Comparison of ENCODE assay signal across 17 mouse cellular contexts in the genomic region with DNA sequence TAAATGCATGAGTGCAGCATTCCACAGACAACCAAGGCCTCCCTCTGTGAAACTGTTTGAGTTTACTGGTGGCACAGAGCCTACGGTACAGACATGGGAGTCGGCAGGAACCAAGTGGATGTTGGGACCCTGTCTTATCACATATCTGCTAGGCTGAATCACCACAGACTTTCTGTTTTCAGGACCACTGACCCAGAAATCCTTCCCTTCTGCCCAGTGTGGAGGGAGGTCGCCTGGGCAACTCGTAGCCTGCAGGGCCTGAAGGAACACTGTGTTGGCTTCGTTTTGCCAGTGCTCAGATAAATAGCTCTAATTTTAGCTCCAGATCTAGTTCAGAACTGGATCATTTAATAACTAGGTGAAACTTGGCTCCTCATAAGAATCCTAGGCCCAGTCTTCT. TPM values are rescaled to one million over a fixed set of nuclear protein-coding genes. Genes with fewer than 3 reads are reported as not detected.
DNase-seq lines count a peak whose midpoint lies in the region; ATAC-seq and TF ChIP-seq lines count a peak whose summit lies in the region.
"Had no signal": no experiment of that assay in that cellular context is flagged by ENCODE, and none has a peak within 500 bp of the region (broad histone marks: within the 10 kb centered on the region; RNA-seq: fewer than 3 reads in every experiment).

No protein-coding gene starts in this region.

- H3K9ac ChIP-seq in heart, adult 2 months (ENCODE audit: low read depth, low read length) = 0 out of 2 replicates have a peak overlapping the region, but pooled peaks have one; percentile 18
- peak overlapping the region; percentile 31; the same call in 1 of the 2 replicates for H3K9ac ChIP-seq in kidney, embryonic 16.5 days (replicated peaks; ENCODE audit: low read length)
- H3K9ac ChIP-seq in heart, embryonic 13.5 days = peak overlapping the region; percentile 65
- H3K9ac ChIP-seq: embryonic facial prominence, embryonic 15.5 days; forebrain, embryonic 12.5 days; hindbrain, embryonic 14.5 days; limb, embryonic 12.5 days; liver, embryonic 14.5 days; midbrain, embryonic 12.5 days had no signal

- DNase-seq in heart, adult 2 months = no peak
- DNase-seq in heart, postnatal 25 days (ENCODE audit: low spot score) = no peak
- DNase-seq in kidney, adult 18-20 months = no peak
- DNase-seq in retina, embryonic 14.5 days (ENCODE audit: low spot score) = peak; percentile 53
- no peak for DNase-seq in left cerebral cortex, adult 2 months (ENCODE audit: extremely low spot score in 1 of 2, low spot score in 2 of 2)
- DNase-seq: cerebellum, adult 11-12 months; kidney, postnatal 14 days; lung, postnatal 14 days; right cerebral cortex, postnatal 14 days had no signal

- ATAC-seq in kidney, embryonic 16.5 days (ENCODE audit: low FRiP score, low TSS enrichment) = peak; percentile 58; the same call in 1 of the 2 replicates
- ATAC-seq in heart, embryonic 13.5 days (ENCODE audit: extremely low read depth, insufficient number of reproducible peaks, low FRiP score, low TSS enrichment) = no peak

- no peaks in the 10 kb centered on the region; the same call in 1 of the 2 replicates for H3K36me3 ChIP-seq in heart, adult 2 months (ENCODE audit: control insufficient read depth, insufficient read depth, low read length)
- H3K36me3 ChIP-seq in kidney, embryonic 16.5 days (ENCODE audit: insufficient read depth, low read length) = no peaks in the 10 kb centered on the region
- H3K36me3 ChIP-seq in heart, embryonic 13.5 days = no peaks in the 10 kb centered on the region
- H3K36me3 ChIP-seq: embryonic facial prominence, embryonic 15.5 days; forebrain, embryonic 12.5 days; limb, embryonic 12.5 days; midbrain, embryonic 12.5 days had no signal

- TF ChIP-seq EP300 in heart, adult 2 months (IDR thresholded peaks at IDR 0.05; ENCODE audit: insufficient read depth, low read depth, low read length) = 0 out of 2 replicates have a peak, but pooled peaks have one; percentile 45

- no peak overlapping the region for H3K4me2 ChIP-seq in kidney, embryonic 16.5 days (replicated peaks; ENCODE audit: low read depth, low read length)
- peak overlapping the region; percentile 35 for H3K4me2 ChIP-seq in heart, embryonic 13.5 days
- H3K4me2 ChIP-seq: embryonic facial prominence, embryonic 15.5 days; forebrain, embryonic 12.5 days; hindbrain, embryonic 14.5 days; limb, embryonic 12.5 days; midbrain, embryonic 12.5 days had no signal

- peaks cover 8% of the 10 kb centered on the region for H3K4me1 ChIP-seq in heart, adult 2 months (ENCODE audit: control insufficient read depth, insufficient read depth, low read length)
- peaks cover 23% of the 10 kb centered on the region for H3K4me1 ChIP-seq in kidney, embryonic 16.5 days (ENCODE audit: insufficient read depth, low read length)
- peaks cover 42% of the 10 kb centered on the region for H3K4me1 ChIP-seq in heart, embryonic 13.5 days
- H3K4me1 ChIP-seq: midbrain, embryonic 12.5 days had no signal

- no peaks in the 10 kb centered on the region for H3K27me3 ChIP-seq in heart, adult 2 months (ENCODE audit: control insufficient read depth, insufficient read depth, low read length)
- no peaks in the 10 kb centered on the region for H3K27me3 ChIP-seq in kidney, embryonic 16.5 days (ENCODE audit: insufficient read depth, low read length)
- no peaks in the 10 kb centered on the region for H3K27me3 ChIP-seq in heart, embryonic 13.5 days (replicated peaks)
- H3K27me3 ChIP-seq: embryonic facial prominence, embryonic 15.5 days; limb, embryonic 12.5 days; midbrain, embryonic 12.5 days had no signal

- no peaks in the 10 kb centered on the region for H3K9me3 ChIP-seq in kidney, embryonic 16.5 days (ENCODE audit: low read length)
- no peaks in the 10 kb centered on the region for H3K9me3 ChIP-seq in heart, embryonic 13.5 days
- H3K9me3 ChIP-seq: embryonic facial prominence, embryonic 15.5 days; forebrain, embryonic 12.5 days; limb, embryonic 12.5 days; midbrain, embryonic 12.5 days had no signal

- no peak overlapping the region for H3K4me3 ChIP-seq in heart, adult 2 months
- H3K4me3 ChIP-seq in kidney, embryonic 16.5 days (ENCODE audit: low read length) = no peak overlapping the region
- H3K4me3 ChIP-seq in heart, embryonic 13.5 days = no peak overlapping the region
- no peak overlapping the region for H3K4me3 ChIP-seq in left cerebral cortex, adult 2 months
- H3K4me3 ChIP-seq: embryonic facial prominence, embryonic 15.5 days; forebrain, embryonic 12.5 days; limb, embryonic 12.5 days; midbrain, embryonic 12.5 days had no signal

- intact Hi-C loops in heart, adult 2 months (cut with DNase I) = no loop called here
- intact Hi-C loops in heart, postnatal 25 days (cut with DNase I) = no loop called here
- intact Hi-C loops in left cerebral cortex, adult 2 months (cut with DNase I) = no loop called here

- TF ChIP-seq CTCF in heart, adult 2 months (IDR thresholded peaks at IDR 0.05) = no peak
- no peak for TF ChIP-seq CTCF in left cerebral cortex, adult 2 months (IDR thresholded peaks at IDR 0.05)

- peak; percentile 31; the same call in 1 of the 2 replicates for TF ChIP-seq POLR2A in heart, adult 2 months (IDR thresholded peaks at IDR 0.05; ENCODE audit: insufficient read depth, low read depth, low read length)

- no peaks in the 10 kb centered on the region for H3K79me2 ChIP-seq in heart, adult 2 months (replicated peaks; ENCODE audit: control insufficient read depth, insufficient read depth, low read length)

- WGBS in heart, adult 2 months = 29% methylated on average over 5 of the region's 5 CpGs
- WGBS in kidney, embryonic 16.5 days = 46% methylated on average over 5 of the region's 5 CpGs
- 30% methylated on average over 5 of the region's 5 CpGs for WGBS in heart, embryonic 13.5 days

- peak overlapping the region; percentile 62 for H3K27ac ChIP-seq in heart, adult 2 months
- peak overlapping the region; percentile 71 for H3K27ac ChIP-seq in kidney, embryonic 16.5 days (ENCODE audit: low read length)
- H3K27ac ChIP-seq in heart, embryonic 13.5 days (replicated peaks) = peak overlapping the region; percentile 76
- no peak overlapping the region for H3K27ac ChIP-seq in left cerebral cortex, adult 2 months
- H3K27ac ChIP-seq: embryonic facial prominence, embryonic 15.5 days; forebrain, embryonic 12.5 days; hindbrain, embryonic 14.5 days; limb, embryonic 12.5 days; liver, embryonic 14.5 days; midbrain, embryonic 12.5 days had no signal

RNA-seq across cellular contexts. Expression of a gene that starts 12.2 kb away (rescaled TPM):
- 1,000 to 10,000 TPM in 1 of 2 experiments, 100 to 1,000 TPM in 1; 822 to 1,002 TPM for total RNA-seq in heart, adult 2 months (2021)
- polyA plus RNA-seq in heart, adult 2 months (2012; rRNA removed) = 617 and 695 TPM in 2 replicates
- total RNA-seq in heart, postnatal 25 days (2021) = 100 to 1,000 TPM; 944 to 988 TPM
- polyA plus RNA-seq in kidney, embryonic 16.5 days (2015; fragmentation: Nextera tagmentation; extraction: Ambion mirVana) = 680 and 696 TPM in 2 replicates
- polyA plus RNA-seq in heart, embryonic 13.5 days (2015; fragmentation: Nextera tagmentation; extraction: Ambion mirVana) = 728 and 793 TPM in 2 replicates
- total RNA-seq in left cerebral cortex, adult 2 months (2021) = 10 to 100 TPM; 39.0 to 43.4 TPM

RNA-seq across cellular contexts. Expression of a gene that starts 12.5 kb away (rescaled TPM):
- 1,000 to 10,000 TPM in 1 of 2 experiments, 100 to 1,000 TPM in 1; 865 to 1,030 TPM for total RNA-seq in heart, adult 2 months (2021)
- polyA plus RNA-seq in heart, adult 2 months (2012; rRNA removed) = 222 and 381 TPM in 2 replicates
- 1,000 to 10,000 TPM; 1,192 to 1,218 TPM for total RNA-seq in heart, postnatal 25 days (2021)
- 4.5 and 4.7 TPM in 2 replicates for polyA plus RNA-seq in kidney, embryonic 16.5 days (2015; fragmentation: Nextera tagmentation; extraction: Ambion mirVana)
- 156 and 169 TPM in 2 replicates for polyA plus RNA-seq in heart, embryonic 13.5 days (2015; fragmentation: Nextera tagmentation; extraction: Ambion mirVana)
- 1 to 10 TPM; 1.6 to 2.2 TPM for total RNA-seq in left cerebral cortex, adult 2 months (2021)

Comparison
In these comparisons a context has a peak if more than half of its experiments do, and no peak if none do; other contexts are left out.
1. RNA of a gene that starts 12.2 kb away (total RNA-seq): 822 to 1,002 TPM in heart, adult 2 months and 944 to 988 TPM in heart, postnatal 25 days; 39.0 to 43.4 TPM in left cerebral cortex, adult 2 months; every median in the first group is over 10 times any median in the second.
2. RNA of a gene that starts 12.5 kb away (total RNA-seq): 1,192 to 1,218 TPM in heart, postnatal 25 days and 865 to 1,030 TPM in heart, adult 2 months; 1.6 to 2.2 TPM in left cerebral cortex, adult 2 months; every median in the first group is over 100 times any median in the second.
3. Peak in every context shown above with its lines, with median percentiles within 50 percentile points of each other: H3K9ac ChIP-seq.